Mouse (Mus musculus): ENCODE data around the gene Arid5b.

Gene Arid5b

DNA sequence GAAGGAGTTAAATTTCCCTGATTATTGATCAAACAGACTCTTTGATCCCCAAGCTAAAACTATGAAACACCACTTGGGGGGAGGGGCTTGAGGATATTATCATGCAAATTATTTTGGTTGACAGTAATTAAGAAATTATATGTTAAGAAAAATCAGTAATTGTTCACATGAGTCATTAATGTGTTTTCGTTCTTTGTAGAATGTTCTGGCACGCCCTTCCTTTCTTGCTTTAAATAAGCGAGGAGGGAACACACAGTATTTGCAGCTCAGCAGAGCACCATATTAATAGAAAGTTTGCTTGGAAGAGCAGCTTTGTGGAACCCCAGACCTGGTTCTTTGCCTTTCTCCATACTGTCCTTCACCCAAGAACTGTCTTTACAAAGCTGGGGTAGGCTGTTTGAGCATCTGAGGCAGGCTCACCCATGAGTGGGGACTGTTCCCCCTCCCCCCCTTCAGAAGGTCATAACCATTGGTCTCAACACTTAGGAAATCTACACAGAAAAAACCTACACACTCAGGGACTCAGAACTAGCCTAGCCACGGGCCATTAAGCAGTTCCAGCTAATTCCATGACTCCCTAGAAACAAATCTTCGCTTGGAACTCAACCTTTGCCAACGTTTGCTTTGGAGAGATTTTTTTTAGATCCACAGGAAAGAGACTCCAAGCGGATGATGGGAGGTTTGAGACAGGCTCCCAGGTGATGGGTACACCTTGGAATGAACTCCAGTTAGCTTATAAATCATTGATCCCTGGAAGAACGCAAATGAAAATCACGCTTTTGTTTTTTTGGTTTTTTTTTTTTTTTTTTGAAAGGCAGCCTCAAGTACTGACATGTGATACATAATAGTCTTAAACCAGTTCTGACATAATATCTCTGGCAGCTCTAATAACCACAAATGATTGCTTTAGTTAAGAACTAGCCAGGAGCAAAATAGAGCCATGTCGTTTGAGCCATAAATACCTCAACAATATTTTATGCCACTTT lies 112.5 kb downstream of the Arid5b start:
- no peak for DNase-seq (ENCODE audit: extremely low spot score, low spot score)

DNA sequence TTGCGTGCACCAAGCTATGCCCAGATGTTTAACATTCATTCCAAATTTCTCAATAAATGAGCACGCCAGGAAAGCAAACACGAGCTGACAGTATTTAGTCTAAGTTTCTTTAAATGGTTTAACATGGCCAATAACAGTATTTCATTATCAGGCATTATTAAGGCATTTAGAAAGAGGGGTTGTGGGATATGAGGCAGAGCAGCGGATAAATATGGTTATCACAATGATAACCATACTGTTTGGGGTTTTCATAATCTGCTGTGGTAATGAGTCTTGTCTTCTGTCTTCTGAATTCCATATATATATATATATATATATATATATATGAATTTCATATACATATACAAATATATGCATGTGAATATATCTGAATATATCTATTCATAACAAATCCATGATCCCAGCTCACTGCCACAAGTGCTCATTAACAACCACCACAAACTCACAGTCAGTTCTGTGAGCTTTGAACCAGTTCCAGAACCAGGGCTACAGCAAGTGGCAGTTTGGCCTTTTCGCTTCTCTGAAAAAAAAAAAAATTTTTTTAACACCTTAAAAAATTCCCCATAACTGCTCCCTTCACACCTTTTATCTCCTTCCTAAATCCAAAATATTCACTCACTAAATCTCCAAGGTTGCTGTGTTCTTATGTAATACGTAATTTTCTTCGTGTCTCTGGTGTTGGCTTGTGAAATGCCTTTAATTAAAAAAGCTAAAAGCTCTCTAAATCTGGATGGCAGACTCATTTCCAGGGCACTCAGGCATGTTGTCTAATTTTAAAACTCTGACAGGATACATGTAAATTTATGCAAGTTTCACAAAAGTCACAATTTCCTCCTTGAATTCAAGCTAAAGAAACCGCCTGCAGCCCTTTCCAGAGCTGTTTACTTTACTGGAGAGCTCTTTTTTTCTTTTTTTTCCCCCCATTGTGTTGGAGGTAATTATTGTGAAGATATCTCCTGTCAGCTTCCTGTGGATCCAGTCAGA lies 113.5 kb downstream of the Arid5b start:
- DNase-seq (ENCODE audit: extremely low spot score, low spot score): no peak

DNA sequence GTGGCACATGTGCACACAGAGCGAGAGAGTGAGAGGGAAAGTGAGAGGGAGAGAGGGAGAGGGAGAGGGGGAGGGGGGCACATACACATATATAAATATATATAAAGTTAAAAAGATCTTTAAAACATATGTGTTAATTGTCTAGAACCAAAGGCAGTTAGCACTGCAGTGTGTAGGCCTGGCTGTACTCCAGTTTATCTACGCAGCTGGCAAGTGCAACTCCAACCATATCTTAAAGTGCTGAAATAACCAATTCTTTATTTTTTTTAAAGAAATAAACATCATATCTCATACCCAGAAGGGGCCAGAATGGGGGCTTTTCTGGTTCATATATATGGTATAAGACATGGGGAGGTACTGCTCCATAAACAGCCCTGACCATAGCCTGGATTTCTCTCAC lies 114.4 kb downstream of the Arid5b start:
- DNase-seq (ENCODE audit: extremely low spot score, low spot score): no peak

DNA sequence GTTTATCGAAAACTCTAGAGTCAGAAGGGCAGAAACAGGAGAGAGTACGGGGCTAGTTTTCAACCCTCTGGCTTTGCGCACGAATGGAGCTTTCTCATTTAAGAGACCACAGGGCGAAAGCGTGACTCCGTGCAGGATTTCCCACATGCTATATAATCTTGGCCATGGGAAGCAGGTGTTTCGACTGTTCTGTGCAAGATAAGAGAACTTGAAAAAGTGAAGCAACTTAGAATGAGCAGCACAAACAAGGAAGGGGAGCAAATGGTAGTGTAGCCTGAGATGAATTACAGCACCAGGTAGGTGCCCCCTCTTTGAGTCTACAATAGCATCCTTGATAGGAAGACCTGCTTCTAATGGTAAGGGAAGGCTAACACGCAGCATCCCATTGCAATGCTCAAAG lies 118.8 kb downstream of the Arid5b start:
- DNase-seq (ENCODE audit: extremely low spot score, low spot score): no peak

DNA sequence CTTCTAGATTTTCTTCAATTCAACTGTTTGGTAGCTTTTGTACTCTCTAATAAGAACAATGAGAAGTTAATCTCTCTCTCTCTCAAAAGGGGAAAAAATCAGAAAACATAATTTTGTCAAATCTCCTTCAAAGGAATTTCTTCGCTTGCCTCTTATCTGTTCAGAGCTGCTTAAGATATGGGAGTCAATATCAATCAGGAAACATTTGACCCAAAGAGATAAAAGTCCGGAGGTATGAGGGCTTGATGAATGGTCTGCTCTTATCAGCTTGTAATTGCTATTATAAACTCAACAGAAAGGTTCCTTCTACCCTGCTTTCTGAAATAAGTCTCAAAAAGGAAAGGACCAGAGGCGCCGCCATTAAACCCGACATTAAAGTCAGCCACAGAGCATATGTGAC lies 120.0 kb downstream of the Arid5b start:
- no peak for DNase-seq (ENCODE audit: extremely low spot score, low spot score)

DNA sequence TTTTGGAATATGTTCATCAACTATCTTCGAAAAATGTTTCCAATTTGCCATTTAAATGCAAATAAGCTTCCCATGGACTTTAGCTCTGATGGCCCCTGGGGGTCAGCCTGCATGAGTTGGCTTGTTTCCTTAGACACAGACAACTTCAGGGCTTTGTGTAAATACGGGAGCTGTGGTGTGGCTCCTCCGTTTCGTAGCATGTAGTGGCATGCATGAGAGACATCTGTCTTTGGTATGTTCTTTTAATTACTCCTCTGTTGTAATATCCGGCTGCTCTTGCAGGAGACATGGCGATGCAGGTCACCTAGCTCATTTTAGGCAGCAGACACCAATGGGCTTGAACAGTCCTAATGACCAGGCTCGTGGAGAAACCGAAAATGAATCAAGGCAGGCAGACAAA lies 121.0 kb downstream of the Arid5b start:
- no peak for DNase-seq (ENCODE audit: extremely low spot score, low spot score)

DNA sequence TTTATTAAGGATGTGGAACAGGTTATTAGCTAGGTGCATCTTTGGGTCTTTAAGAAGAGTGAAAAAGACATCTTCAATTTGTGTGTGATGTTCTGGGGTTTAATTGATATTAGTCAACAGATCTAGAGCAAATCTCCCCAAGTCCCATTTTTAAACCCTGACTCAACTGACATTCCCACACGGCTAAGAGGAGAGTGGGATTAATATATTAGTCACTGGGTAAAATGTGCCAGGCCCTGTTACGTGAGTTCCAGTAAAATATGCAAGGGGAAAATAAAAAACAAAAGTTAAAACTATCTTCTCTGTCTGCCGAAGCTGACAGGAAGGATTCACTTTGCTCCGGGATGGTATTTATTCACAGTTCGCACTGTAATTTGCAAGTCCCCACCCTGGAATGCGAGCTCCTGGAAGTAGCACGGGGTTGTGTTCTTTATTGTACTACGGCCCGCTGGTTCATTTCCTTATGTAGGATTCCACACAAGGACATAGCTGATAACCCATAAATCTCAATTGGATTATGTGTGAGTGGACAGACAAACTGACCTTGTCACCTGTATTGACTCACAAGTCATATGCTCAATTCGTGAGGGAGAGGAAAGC lies 121.8 kb downstream of the Arid5b start:
- DNase-seq (ENCODE audit: extremely low spot score, low spot score): no peak

DNA sequence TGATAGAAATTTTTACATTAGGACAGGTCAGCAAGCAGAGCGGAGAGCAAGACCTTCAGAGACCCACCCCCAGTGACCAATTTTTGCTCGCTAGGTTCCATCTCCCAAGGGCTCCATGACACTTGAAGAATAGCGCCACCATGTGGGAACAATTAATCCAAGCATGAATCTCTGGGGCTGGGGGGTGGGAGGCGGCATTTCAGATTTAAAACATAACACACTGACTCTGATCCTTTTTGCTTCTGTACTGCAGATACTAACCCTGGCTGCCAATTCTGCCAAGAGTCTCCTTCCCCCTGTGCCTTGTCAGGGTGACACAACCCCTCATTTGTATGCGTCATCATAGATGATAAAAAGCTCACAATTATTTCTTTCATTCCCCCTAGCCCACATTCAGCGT lies 122.4 kb downstream of the Arid5b start:
- DNase-seq (ENCODE audit: extremely low spot score, low spot score): no peak

DNA sequence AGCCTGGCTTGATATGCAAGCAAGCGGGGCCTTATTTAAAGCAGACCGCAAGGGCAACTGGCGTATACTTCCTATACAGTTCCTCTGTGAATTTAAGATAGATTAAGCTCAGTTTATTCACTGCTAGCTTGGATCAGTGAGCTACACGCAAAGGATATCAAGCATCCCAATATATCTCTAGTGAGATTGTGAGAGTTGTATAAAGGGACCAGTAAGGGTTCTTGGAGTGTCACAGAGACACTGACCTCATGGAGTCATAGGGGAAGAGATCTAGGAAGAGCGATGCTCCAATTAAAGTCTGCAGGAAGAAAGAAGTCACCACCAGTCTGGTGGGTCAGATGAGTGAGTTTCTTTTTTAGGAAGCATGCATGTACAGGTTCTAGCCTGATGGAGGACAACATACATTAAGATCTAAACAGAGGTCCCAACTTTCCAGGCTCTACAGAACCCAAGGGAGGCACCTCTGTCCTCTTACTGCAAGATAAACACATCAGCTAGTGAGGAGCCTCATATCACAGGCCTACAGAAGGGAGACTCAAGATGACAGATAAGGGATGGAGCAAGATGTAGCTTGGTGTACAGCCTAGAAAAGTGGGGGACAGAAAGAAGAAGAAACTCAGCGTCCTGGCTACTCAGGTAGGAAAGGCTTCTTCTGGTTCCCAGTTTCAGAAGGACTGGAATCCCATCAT lies 123.0 kb downstream of the Arid5b start:
- no peak for DNase-seq (ENCODE audit: extremely low spot score, low spot score)

DNA sequence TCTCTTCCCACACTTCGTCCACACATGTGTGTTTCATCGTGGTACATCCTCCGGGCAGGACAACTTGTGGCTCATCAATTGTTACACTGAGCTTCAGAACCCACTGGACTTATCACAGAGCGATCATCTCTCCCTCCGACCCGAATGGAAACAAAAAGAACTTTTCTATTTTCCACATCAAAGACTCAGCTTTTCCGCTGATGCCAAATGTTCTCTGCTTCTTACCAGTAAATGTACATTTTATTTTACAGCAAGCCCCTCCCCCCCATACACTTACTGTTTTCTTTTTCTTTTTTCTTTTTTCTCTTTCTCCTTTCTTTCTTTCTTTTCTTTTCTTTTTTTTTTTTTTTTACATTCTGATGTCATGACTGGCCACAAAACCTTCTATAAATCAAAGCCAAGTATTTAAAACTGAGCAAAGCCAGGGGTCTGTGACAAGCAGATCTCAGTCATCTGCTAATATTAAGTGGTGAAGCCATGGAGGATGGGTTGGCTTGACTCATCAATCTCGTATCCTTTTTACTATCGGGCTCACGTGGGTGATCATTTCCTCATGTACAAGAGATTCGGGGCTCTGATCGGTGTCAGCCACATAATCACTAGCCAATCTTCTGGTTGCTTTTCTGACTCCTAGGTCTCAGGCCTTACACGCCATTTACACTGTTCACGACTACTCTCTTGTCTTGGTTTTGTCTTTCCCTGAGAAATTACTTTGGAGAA lies 124.3 kb downstream of the Arid5b start:
- DNase-seq (ENCODE audit: extremely low spot score, low spot score): no peak

DNA sequence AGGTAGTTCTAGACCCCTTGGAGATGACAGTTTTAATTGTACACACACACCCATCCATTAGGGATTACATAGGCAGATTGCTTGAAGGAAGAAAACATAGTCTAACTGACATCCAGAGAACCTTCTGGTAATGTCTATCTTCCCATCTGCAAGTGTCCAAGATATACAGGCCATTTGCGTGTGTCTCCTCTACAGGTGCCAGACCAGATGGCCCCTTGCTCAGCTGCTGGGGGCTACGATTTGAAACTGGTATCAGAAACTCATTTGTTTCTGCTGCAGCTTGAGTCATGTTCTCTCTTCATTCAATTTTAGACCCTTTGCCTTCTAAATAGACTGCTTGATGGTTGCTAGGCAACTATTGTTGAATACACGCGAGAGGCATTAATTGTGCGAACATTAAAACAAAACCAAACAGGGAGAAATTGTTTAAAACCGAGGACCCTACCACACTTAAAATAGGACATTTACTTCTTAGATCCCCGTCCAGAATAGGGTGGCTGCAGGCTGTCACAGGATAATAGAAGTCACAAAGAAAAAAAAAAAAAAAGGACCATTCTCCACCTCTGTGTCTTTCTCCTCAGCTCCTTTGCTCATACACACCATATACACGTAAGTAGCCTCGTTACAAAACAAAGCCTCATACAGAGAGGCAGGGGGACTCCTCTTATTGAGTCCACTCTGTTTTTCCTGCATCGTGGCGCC lies 125.0 kb downstream of the Arid5b start:
- DNase-seq (ENCODE audit: extremely low spot score, low spot score): no peak

DNA sequence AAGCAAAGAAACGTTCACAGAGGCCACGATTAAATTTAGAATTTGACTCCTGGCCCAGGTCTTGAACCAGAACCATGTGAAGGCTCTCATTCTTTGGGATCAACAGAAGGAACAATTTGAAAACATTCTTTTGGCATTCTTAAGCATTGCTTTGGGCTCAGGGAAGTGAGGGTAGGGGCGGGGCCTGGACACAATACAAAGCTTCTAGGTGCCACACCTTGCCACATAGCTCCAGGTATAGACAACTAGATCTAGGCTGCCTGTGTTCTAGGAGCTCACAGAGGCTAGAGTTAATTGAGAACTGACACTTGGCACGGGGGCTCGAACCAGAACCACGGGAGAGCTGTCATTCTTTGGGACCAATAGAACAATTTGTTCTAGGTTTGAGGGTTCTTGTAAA lies 130.0 kb downstream of the Arid5b start:
- no peak for DNase-seq (ENCODE audit: extremely low spot score, low spot score)

DNA sequence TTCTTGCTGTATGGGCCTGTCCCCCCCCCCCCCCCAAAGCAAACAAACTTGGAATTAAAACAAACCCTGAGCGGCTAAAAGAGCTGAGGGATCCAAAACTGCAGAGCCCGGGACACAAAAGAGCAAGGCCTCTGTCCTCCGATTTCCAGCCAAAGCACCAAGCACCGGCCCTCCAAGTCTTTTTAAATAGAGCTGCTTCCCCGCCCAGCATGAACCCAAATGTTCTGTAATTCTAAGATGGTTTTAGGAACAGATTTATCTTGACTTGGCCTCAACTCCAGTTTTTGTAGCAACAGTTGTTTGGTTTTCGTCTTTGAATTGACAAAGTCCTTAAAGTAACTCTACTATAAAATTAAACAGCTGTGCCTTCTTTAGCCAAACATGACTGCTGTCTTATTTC lies 130.8 kb downstream of the Arid5b start:
- no peak for DNase-seq (ENCODE audit: extremely low spot score, low spot score)

DNA sequence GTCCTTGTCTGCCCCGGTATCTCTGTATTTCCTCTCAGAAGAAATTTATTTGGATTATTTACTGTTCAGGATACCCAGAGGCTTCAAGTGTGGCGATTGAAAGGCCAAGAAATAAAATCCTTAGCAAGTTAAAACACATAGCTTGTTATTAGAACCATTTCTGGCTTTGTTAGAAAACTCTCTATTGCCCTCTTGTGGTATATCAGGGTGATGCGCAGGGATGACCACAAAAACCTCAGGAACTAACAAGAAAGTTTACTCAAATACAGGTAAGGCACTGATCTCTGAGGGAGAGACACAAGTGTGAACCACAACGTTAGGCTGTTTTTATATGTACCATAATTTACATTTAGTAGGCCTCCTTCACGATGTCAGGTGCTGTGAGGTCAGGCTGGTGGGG lies 131.7 kb downstream of the Arid5b start:
- peak; percentile 41 for DNase-seq (ENCODE audit: extremely low spot score, low spot score)

DNA sequence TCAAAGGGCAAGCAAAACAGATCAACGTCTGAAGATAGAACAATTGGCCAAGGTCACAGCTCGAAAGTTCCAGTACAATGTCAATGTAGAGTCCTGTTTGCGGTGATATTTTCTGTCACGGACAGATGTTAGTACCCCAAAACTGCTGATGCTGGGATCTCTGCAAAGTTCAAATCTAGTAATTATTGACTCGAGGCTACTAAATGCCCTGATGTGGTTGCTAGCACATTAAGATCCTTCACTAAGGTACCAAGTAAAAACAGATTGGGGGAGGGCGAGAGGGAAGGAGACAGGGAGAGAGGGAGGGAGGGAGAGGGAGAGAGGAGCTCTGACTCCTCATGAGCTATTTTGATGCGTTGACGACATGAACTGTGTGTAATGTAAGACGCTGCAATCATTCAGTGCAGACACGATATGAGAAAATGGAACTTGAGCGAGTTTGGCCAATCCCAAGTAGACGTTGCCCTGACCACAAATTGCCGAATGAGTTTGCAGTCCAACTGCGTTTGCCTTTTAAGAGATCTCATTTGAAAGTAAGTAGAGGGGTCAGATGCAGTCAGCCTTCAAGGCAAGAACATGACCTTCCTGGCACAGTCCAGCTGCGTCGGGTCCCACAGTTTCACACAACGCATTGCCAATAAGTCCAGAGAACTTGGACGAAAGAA lies 133.1 kb downstream of the Arid5b start:
- DNase-seq (ENCODE audit: extremely low spot score, low spot score): no peak

DNA sequence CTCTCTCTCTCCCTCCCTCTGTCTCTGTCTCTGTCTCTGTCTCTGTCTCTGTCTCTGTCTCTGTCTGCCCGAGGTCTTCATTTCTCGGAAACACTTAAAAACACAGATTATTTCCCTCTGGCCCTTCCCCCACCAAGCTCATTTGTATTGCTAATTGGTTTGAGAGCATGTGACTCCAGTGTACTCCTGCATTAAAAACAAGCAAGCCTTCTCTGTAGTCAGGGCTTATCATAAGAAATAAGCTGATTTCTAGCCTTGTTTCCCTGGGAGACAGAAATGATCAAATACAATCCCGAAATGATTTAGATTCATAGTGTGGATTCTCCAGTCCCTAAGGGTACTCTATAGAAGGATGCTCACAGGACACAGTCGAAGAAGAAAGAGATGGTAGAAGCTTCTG lies 136.0 kb downstream of the Arid5b start:
- no peak for DNase-seq (ENCODE audit: extremely low spot score, low spot score)

DNA sequence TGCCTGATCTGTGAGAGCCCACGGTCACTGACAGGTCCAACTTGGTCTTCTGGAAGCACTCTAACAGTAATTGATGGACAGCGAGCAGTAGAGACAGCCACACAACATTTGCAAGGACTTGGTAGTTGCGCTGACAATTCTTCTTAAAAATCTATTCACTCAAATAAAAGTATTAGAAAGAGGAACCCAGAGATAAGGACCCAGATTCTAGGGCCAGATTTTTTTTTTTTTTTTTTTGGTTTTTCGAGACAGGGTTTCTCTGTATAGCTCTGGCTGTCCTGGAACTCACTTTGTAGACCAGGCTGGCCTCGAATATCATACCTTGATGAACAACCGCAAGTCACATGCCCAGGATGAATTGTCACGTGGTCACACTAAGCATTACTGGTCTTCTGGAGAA lies 137.0 kb downstream of the Arid5b start:
- DNase-seq (ENCODE audit: extremely low spot score, low spot score): no peak

DNA sequence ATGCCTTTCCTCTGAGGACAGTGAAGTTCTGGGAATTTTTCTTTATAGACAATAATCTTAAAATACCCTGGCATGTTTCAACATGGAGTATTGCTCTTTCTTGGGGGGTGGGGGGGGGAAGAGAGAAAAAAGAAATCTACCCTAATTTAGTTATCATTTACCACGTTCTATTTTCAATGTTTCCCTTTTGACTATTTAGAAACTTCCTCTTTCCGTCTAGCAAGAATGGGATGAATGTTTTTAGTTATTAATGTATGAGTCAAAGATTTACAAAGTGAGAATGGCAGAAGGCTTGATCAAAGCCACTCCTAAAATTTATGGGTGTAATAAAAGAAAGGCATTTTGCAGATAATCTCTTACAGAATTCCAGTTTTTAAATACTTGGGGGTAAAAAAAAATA lies 137.7 kb downstream of the Arid5b start:
- no peak for DNase-seq (ENCODE audit: extremely low spot score, low spot score)

DNA sequence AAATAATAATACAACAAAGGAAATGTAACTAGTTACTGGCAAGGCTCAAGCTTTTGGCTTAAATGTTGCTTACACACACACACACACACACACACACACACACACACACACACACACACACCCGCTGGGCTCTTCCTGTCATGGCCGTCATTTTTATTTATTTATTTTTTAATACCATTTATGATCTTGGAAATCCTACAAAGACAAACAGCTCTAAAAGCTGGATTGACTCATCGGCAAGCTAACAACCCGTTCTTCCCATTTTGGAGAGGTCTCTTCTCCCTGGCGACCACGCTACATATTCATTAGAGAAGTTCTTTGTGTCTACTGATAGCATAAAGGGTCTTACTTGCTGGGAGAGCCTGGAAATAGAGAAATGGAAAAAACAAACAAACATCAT lies 138.2 kb downstream of the Arid5b start:
- DNase-seq (ENCODE audit: extremely low spot score, low spot score): no peak

Data from neural tube, embryonic 10.5 days (tissue).